Mouse (Mus musculus): ENCODE measurements at regions not wholly inside any gene's neighbourhood (a gene's known extent, or its start where the extent isn't known, plus 50 kb on each side); places are given as distances from the start of the nearest gene placed in this dataset.
A peak's percentile ranks its signal among the peaks of the same experiment; 100 is the strongest.

- DNase-seq (ENCODE audit: low read depth, low spot score) = no peak
These were observed 297.7 kb upstream of the Sall1 start for GRCm38 (mm10) chr8:89341686-89342085.

GRCm38 (mm10) chr8:89335416-89335815, 291.5 kb upstream of the Sall1 start:
- no peak for DNase-seq (ENCODE audit: low read depth, low spot score)

- DNase-seq (ENCODE audit: low read depth, low spot score) = no peak
These were observed 281.9 kb upstream of the Sall1 start for GRCm38 (mm10) chr8:89325751-89326351.

- no peak for DNase-seq (ENCODE audit: low read depth, low spot score)
These were observed 281.3 kb upstream of the Sall1 start for GRCm38 (mm10) chr8:89325248-89325645.

- DNase-seq (ENCODE audit: low read depth, low spot score) = no peak
These were observed 280.7 kb upstream of the Sall1 start for GRCm38 (mm10) chr8:89324462-89325247.

DNA sequence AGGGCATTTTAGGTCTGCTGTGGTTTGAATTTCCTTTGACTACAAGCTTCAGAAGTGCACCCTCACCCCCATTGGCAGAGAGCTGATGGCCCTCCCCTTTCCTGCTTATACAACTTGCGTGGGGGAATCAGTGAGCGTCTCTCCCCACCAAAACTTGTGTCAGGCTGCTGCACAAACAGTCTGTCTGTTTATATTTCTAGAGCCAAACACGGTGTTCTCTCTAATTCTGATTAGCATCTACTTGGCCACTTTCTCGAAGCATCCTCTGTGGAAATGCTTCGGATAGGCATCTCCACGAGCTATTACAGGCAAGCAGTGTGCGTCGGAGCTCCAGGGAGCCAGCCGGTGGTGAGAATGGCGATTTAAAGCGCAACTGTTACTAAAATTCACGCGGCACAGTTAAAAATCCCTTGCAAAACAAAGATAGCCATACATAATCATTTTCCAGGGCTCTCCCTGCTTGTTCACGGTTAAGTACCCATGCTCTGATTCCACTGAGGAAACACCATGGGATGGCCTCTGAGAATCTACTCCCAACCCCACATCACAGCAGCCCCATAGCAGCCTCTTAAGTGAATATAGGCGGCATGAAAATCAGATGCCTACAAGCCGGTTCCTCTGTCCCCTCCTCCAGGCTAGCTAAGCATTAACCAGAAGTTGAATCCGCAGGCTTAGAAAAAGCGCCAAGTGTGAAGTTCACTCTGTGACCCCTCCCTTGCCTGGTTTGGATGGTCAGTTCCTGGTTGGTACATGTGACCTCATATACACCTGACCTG, 273.7 kb upstream of the Sall1 start:
- peak; percentile 36 for DNase-seq (ENCODE audit: low read depth, low spot score)

DNA sequence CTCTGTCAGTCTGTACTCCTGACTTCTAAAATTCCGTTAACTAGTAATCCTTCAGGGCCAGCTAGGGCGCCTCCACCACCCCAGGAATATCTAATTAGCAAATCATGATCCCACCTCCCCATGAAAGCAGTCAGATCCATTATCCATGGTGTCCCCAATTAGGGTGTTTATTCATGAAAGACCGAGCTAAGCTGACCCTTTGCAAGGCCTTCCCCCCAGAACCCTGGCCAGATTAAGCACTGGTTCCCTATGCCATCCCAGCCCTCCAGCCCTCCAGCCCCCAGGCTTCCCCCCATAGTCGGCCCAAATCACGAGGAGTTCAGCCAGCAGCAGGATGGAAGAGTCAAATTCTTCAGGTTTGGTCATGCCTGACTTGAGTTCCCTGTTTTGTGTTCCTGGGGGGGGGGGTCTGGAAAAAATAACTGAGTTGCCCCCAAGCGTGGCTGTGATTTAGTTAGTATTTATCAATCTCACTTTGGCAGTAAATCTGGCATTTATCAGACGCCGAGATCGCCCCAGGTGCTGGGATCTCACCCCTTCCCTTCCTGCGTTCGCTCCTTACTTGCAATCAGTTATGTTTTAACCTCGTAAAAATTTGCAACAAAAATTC, 272.7 kb upstream of the Sall1 start:
- DNase-seq (ENCODE audit: low read depth, low spot score) = no peak

DNA sequence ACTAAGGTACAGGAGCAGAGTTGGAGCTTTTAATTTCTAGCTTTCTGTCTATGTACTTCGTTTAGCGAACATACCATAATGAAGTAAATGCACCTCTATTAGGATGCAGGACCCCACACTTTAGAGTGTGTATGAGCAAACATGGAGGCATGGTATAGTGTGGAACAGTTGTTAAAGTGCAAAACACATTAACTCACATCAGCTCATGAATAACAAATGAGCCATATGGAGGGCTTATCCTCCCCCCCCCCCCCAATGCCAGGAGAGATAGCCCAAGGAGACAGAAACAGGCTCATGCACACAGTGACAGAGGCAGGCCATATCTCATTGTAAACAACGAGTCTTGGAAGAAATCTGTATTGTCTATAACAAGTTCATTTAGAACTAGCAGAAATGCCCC, 270.9 kb upstream of the Sall1 start:
- DNase-seq (ENCODE audit: low read depth, low spot score) = no peak

GRCm38 (mm10) chr8:89310696-89311214, 266.8 kb upstream of the Sall1 start:
- no peak for DNase-seq (ENCODE audit: low read depth, low spot score)

DNA sequence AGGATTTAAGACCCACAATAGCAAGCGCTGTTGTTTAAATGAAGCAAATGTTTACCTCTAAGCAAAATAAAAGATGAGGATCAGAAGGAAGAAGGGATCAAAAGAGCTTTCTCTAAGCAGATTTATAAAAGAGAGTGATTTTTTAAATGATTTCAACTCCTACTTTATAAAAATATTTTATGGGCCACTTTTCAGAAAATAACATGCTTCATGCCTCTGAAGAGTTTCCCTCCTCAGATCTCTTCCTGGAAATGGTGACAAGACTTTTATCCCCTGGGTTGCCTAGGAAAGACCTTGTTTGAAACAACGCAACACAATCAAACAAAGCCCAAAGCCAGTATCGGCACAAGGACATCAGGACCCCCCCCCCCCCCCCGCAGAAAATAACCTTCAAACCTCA, 265.6 kb upstream of the Sall1 start:
- no peak for DNase-seq (ENCODE audit: low read depth, low spot score)

- DNase-seq (ENCODE audit: low read depth, low spot score) = no peak
These were observed 265.0 kb upstream of the Sall1 start for GRCm38 (mm10) chr8:89308950-89309349.

- no peak for DNase-seq (ENCODE audit: low read depth, low spot score)
These were observed 264.6 kb upstream of the Sall1 start for GRCm38 (mm10) chr8:89308532-89308931.

- no peak for DNase-seq (ENCODE audit: low read depth, low spot score)
These were observed 263.6 kb upstream of the Sall1 start for GRCm38 (mm10) chr8:89307601-89308000.

GRCm38 (mm10) chr8:89307085-89307484, 263.1 kb upstream of the Sall1 start:
- no peak for DNase-seq (ENCODE audit: low read depth, low spot score)

GRCm38 (mm10) chr8:89304116-89304515, 260.2 kb upstream of the Sall1 start:
- no peak for DNase-seq (ENCODE audit: low read depth, low spot score)

DNA sequence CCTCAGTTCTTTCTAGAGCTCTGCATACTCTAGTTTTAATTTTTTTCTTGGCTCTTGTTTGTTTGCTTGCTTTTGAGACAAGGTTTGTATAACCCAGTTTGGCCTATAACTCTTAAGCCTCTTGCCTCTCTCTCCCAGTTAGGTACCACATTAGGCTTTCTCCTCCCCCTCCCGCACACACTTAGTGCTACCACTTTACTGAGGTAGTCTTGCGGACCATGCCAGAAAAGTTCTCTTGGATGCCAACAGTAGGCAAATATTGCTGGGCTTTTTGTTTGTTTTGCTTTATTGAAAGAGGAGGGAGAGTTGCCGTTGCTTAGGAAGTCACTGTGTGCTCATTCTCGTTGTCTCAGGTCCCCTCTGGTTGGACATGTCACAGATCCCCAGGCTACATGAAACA, 259.4 kb upstream of the Sall1 start:
- DNase-seq (ENCODE audit: low read depth, low spot score) = no peak

DNA sequence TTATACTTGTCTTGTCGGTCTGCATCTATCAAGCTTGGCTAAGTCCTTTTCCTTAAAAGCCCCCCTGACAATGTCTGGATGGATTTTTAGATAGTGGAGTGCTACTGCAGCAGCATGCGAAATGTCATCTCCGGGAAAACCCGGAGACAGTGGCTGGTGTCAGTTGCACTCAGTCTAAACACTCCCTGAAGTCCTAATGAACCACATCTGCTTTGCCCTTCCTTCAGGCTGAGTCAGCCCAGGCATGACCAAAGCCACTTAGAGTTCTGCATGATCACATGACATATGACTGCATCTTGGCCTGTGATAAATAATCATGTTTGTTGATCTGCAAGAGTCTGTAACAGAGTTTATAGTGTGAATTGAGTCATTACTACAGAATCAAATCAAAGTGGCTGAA, 255.7 kb upstream of the Sall1 start:
- DNase-seq (ENCODE audit: low read depth, low spot score) = no peak

DNA sequence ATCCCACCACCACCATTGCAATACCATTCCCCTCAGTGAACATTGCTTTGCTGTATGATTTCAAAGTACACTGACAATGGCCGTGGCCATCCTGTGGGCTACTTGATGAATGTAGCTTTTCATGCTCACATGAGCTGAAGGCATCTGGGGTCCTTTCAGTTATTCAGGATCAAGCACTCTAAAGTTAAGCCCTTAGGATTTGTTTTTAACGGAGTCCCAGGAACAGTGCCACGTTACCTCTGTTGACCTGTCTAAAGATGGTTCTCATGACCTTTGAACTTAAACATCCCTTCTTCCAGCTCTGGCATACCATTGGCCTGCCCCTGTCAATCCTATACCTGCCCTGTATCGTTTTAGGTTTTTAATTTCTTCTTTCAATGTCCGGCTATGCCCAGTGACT, 251.7 kb upstream of the Sall1 start:
- no peak for DNase-seq (ENCODE audit: low read depth, low spot score)

- no peak for DNase-seq (ENCODE audit: low read depth, low spot score)
These were observed 245.1 kb upstream of the Sall1 start for GRCm38 (mm10) chr8:89289017-89289416.

DNA sequence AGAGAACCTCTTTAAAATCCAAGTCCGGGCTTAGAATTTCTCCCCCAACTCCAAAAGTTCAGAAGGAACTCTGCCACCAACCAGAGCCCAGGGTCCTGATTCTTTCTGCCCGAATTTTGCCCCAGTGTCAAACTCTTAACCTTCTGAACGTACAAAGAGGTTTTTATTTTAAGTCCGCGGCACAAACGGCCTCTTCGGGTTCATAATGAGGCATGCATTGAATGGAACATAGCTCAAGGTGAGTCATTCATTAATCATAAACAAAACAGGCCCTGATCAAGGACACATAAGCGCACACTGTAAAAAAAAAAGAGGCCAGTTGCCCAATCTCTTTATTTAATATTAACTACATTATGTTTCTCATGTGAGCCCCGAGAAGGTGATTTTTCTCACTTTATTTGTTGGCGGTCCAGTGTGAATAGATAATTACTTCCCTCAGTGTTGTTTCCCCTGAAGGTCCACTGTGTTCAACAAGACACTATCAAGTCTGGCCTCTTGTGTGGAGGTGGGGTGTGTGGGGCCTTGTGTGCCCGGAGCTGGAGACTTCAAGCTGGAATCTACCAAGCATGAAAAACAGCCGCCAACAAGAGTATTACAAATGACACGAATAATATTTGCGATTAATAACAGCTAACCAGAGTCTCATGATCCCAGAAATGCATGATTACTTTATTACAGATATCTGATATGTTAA, 241.1 kb upstream of the Sall1 start:
- DNase-seq (ENCODE audit: low read depth, low spot score) = no peak

Data from telencephalon, adult 2 months (tissue).